Mouse (Mus musculus) heart, adult 18-20 months (tissue): ENCODE measurements at regions not wholly inside any gene's neighbourhood (a gene's known extent, or its start where the extent isn't known, plus 50 kb on each side); places are given as distances from the start of the nearest gene placed in this dataset.

Experiments
- DNase-seq, 2 experiments: peaks; one replicate each; pipeline ENCODE4 v3.0.0; 2021 to 2022; ENCODE audit warnings: mixed read lengths in 1 of 2

DNA sequence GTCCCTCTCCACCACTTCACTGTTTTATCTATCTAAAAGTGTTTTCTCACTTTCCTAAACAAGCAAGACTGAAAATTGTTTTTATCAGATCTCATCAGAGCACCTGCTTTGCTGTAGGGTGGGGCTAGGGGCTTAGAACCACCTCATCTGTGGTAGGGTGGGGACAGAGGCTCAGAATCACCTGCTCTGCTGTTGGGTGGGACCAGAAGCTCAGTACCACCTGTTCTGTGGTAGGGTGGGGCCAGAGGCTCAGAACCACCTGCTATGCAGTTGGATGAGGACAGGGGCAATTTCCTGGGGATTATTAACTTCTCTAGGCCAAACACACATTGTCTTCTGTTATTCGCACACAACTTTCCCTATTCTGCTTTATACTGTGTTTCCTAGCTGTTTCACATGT is 585.4 kb upstream of the Plxna2 start:
- DNase-seq: no peak

DNA sequence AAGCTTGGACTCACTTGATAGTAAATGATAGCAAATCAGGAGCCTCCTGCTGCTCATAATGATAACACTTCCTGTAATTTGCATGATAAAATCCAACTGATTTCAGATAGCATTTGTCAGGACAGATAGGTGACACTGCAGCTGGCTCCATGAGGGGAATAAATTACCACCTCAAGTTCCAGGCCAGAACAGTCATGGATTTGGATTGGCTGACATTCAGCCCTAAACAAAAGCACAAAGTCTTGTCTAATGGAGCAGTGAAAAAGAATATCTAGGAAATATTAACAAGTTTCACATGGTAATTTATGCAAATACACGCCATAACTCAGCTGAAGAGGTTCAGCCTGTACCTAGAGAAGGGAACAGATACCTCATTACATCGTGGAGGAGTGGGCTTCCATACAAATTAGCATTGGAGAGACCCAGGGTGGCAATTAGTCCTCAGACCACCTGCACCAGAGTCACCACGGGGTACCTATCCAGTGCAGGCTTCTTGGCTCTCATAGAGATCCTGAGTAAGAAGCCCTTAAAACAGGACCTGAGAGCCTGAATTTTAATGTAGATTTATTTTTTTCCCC is 587.3 kb upstream of the Plxna2 start:
- no peak for DNase-seq

DNA sequence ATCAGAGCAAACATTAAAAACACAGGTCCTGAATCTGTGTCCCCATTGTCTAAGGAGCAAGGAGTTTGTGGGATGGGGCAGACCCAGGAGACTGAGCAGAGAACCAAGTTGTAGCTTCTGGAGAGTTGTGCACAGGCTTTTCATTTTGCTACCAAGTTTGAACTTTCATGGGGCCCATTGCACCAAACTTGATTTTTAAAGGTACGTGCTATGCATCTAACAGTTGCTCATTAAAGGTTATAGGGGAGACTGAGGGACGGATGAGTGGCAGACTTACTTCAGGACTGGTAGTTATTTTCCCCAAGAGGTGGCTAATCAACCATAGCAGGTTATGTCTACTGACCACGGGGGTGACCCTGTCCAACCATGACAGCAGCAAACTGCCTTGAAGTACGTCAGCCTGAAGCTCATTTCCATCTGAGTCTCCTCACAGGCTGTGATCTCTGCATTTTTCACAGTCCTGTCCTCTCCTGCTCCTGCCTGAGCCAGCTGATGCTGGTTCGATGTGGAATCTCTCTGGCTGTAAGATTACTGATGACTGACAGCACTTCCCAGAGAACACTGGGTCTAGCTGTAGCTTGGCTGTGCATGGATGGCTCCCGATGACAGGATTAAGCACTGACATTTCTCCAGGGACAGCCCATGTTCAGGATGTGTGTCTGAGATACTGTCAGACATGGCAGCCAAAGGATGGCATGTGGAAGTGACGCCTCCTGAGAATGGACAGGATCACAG is 590.9 kb upstream of the Plxna2 start:
- DNase-seq: no peak

DNA sequence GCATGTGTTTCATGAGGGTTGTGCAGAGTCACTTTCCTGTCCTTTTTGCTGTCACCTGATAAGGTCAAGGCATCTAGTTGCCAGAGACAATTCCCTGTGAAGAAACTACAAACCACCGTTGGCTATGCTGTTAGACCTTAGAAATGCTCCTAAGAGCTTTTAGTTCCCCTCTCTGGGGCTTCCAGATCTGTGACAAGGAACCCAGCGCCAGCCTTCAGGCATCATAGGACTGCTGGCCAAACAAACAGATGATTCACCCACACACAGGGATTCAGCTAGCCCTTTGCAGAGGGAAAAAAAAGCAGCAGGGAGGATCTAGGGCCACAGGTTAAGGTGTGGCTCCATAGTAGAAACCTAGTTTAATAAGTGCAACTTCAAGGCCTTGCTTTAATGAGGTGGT is 591.8 kb upstream of the Plxna2 start:
- no peak for DNase-seq

DNA sequence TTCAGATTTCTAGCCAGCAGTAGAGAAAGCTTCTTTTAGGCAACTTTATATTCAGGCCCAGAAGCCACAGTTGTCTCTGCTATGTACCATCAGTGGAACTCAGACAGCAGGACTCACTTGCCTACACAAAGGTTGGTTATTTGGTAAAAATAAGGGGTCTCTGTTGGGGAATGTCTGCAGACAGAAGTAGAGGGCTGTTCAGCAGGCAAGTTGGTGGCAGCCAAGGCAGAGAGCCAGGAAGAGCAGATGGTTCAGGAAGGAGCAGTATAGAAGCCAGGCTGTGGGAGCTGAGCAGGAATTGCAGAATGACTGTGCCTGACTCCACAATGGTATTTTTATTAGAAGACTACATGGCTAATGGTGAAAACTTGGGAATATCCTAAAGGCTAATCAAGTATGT is 598.7 kb upstream of the Plxna2 start:
- DNase-seq: no peak

DNA sequence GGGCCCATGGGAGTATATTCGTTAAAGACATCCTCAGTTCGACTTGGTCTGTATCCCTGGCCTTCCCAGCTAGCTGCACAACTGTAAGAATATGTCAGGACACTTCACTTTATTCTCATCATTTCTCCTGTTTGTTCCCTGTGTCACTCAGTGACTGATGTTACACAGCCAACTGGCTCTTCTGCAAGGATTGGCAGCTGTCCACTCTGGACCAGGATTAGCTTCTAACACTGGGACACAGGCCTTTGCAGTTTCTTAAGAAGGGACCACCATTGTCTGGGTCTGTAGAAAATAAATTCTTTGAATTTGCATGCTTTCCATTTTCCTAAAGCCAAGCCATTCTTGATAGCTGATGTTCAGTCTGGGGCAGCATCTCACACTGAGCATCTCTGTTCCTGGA is 622.1 kb upstream of the Camk1g start:
- DNase-seq: no peak

DNA sequence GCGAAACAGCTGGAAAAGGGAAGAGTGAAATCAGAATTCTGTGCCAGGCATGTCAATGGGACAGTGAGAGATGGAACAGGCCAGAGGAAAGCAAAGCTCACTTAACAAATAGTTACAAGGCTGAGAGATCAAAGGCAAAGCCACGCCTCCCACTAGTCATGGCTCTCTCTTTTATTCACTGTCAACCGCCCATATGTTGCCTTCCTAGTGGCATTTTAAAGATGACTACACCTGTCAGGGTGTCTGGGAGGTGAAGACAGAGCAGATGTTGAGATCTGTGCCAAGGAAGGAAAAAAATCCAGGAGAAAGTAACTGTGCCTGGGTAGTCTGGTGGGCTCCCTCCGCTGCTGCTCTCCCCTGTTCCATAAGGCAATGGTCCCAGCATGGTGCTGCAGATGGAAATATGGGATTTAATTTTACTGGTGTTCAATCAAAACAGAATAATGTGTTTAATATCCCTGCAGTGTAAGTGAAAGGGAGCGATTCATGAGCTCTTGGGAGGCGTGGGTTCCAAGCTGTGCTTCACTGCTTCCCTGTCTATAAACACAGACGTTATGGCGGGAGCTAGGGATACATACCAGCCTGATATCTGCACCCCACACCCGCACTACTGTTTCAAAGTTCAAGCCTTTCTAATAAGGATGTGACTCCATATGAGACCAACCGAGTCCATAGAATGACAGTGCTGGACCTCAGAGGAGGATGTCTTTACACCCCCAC is 620.0 kb upstream of the Camk1g start:
- no peak for DNase-seq

DNA sequence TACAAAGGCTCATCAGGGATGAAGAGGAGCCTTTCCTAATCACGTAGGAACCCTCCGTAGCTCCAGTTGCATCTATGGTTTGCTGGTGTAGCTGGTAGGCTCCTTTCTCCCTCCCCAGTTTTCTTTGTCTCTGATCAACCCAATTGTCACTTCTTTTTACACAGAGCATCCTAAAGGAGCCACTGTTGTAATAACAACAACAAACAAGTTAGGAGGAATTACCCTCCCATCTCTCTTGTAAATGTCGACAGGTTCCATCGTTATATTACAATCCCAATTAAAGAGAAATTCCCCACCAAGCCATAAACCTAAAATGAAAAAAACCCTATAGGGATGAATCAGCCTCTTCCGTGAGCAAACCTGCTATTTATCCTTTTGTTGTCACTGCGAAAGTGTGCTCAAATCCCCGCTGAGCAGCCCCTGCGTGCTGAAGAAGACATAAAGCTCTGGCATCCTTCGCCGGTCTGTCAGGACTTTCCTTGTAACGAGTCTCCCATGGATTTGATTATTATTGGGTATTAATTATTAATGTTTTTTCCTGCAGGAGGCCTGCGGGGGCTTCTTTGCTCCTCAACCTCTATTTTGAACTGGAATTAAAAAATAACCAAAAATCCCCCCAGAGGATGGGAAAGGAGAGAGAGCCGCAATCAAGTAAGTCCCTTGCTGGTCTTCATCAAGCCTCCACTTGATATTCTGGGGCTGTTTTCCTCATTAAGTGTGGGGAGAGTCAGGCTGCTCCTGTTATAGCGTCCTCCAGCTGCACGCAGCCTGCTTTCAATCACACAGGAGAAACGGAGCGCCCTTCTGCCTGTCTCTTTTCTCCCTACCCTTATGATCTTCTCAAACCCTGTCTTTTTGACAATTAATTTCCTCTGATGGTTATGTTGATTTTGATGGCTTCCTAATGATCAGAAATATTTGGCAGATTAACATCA is 619.1 kb upstream of the Camk1g start:
- no peak for DNase-seq

DNA sequence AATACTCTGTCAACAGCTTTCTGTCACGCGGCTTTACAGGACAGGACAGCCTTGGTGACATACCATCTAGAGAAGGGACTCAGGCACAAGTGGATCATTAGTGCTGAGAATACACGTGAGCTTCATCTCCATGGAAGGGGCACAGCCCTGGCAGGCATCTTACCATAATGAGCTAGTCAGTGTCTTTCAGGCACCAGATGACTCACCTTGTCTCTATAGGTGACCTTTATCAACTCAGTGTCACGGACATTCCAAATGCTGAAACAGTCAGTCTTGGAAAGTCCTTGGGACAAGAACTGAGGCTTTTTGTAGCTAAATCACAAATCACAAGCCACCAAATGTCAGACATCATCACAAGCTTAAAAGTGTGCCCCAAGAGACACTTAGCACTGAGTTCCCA is 610.5 kb upstream of the Camk1g start:
- DNase-seq: no peak

DNA sequence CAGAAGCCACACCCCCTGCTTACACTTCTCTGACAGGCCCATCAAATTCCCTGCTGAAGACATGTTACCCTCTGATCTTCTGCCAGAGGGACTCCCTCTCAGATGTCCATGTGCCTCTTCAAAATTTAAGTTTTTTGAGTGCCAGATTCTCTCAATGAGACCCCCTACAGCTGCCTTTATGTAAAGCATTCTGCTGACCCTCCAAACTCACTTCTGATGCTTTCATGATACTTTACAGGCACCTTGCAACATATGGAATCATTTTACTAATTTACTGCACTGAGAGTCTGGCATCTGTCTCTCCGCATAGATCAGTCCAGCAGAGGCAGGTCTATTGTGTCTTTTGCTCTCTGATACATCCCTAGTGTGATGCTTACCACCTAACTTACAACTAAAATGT is 601.4 kb upstream of the Camk1g start:
- no peak for DNase-seq

DNA sequence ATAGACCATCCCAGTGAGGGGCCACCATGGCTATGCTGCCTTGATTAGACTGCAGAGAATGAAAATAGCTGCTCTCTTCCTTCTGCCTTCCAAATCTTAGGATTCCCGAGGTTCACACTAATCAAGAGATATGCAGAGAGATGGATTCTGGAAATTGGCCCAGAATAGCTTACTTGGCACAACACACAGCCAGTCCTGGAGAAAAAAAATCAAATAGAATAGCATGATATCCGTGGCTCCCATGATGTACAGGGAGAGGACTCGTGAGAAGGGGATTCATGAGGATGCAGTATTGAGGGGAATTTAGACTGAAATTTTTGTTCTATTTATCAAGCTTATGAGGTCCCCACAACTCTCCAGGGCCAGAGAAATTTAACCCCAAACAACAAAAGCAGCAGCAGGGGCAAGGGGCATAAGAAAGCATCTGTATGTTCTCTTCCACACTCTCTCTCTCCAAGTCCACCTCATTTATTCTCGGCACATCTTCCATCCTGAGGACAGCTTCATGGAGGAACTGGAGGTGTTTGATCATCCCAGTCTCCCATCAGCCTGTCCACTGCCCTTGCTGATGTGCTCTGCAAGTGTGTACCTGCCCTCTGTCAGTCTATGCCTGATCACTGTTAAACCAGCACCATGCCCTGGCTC is 599.3 kb upstream of the Camk1g start:
- no peak for DNase-seq

DNA sequence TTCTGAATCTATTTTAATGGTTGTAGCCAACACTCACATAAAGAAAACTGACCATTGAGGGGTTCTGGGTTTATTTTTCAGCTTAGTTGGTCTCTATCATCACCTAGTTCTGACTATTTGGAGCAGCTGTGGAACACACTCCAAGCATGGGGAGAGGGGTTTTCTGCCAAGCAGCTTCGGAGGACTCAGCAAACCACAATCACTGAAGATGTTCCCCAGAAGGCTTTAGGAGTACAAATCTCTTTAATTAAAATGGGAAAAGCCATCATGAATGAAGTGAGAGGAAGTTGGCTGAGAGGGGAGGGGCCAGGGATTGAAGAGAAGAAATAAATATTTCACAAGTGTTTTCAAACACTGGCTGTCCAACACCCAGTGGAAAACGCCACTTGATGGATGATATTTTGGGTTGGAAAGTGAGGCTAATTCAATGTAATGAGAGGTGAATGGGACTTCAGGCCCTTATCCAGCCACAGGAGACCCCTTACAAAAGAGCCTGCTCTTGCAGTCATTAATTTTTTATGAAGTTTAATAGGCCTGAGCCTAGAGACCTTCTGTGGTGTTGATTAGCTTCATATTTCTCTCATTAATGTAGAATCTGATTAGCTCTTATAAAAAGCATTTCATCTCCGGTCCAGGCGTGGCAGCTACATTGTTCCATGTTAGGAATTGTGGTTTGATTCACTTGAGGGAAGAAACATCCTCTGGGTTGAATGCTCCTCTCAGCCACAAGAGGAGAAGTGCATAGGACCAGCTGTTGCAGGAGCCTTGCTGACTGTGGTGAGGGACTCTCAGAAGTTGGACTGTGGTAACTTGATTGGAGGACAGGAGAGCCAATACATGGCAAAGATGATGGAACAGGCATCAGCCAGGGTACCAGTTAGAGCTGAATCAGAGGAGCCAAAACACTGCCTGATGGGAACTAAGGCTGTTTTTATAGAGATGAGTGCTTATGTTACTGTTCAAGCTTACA is 598.1 kb upstream of the Camk1g start:
- no peak for DNase-seq

DNA sequence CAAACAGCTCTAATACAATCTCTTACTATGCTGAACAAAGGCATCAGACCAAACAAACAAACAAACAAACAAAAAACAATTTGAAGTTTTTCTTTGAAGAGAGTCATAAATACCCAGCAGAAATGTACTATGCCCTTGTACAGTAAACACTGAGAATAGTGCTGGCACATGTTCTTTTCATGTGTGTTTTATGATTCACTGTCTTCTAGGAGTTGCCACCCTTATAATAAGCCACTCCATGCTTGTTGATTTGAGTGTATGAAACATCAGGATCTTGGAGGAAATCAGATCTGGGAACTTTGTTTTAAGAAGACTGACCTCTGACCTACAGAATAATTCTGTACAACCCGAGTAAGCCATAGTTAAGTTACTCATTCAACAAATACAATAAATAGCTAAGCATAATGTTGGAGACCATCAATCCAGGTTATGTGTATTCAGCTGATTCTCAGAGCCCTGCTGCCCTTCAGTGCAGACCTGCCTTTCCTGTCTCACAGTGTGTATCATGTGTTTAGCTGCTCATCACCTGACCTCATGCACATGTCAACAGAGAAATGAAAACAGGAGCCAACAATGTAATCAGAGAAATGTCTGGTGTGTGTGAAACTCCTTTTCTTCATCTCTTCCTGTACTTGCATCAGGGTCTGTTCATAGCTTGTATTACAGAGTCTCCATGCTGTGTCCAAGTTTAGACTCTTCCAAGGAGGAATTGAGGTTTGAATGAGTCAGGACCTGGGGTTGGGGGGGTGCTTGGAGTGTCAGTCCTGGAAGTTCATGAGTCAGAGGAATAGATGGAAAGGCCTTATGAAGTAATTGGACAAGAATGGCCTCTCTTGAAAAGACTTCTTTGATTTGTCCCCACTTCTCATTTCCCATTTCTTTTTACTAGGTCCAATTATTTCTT is 596.8 kb upstream of the Camk1g start:
- DNase-seq: no peak

DNA sequence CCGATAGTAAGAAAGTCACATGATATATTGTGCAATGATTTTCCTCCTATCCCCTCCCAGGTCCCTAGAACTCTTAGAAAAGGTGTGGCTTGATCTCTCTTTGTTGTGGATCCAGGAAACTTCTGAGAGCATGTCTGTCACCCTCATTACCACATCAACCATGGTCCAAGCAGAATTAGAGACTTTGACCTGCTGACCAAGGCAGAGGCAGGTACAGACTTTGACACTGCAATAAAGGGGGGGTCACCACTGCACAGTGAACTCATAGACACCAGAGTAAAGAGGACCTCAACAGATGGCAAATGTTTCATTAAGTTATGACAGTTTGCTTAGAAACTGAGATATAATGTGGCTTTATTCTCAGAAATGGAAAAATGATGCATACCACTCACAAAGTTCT is 595.2 kb upstream of the Camk1g start:
- DNase-seq: no peak

DNA sequence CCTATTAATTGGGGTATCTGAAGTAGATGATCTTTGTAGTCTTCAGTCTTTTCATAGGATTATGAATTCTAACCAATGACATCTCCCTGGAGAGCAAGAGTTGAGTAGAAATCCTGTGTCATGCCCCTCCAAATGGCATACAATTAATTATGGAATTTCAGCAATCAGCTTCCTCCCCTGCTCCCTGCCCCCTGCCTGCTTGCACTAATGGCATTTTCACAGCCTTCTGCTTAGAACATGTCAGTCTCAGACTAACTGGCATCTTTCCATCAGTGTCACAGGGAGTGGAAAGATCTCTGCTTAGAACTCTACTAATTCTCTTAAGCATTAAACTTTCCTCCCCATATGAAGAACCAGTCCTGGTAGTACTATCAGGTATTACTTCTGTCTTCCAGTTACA is 581.8 kb upstream of the Camk1g start:
- DNase-seq: no peak

DNA sequence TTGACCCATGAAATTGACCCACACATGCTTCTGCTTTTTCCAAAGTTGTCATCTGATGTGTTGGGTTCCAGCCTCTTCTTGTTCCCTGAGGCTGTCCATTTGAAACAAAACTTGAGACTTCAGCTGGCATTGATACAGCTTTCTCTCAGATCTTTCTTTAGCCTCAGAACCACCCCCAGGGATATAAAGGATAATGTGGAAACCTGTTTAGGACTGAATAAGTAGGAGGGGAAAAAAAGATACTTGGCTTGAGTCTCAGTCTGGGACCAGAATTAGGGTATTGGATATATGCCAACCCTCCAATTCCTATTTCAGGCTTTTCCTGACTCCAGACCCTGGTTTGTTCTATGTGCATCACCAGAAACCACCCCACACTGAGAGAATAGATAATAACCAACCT is 579.7 kb upstream of the Camk1g start:
- DNase-seq: no peak

DNA sequence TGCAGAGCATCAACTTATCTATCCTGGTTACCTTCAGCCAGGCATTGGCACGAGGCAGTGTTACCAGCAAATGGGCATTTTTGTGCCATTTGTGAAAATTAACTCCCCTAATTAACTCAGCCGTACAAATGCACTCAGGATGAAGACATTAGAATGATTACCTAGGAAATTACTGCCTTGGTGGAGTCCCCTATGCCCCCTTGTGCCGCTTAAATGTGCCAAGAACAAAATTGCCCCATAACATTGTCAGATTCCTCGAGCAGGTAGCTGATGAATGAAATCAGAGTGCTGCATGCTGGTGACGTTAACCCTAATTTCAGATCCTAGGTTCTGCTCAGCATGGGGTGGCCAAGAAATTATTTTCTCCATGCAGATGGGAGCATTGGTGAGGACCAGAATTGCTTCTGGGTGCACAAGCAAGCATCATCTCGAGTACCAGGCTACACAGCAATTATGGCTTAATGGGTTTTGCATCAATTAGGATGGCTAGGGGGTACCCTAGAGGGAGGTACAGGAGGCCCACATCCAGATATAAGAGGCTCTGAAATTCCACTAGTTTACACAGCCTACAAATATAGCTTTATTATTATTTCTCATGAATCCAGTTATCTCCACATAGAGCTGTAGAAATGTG is 577.0 kb upstream of the Camk1g start:
- no peak for DNase-seq

DNA sequence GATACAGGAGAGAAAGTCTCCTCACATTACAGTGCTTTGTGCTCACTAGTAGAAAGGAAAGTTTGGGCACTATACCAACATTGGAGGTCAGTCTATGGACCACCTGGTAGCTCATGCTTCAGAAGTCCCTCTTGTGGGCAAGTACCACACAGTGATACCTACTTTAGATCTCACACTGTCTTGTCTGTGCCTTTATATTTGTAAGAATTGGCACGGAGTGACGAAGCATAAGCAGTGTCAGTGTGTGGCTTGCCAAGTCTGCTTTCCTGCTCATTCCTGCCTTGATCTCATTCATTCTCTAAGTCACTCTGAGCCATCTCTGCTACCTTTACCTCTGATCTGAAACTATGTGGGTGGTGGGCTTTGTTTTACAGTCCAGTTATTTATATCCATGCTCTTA is 565.9 kb upstream of the Camk1g start:
- no peak for DNase-seq

DNA sequence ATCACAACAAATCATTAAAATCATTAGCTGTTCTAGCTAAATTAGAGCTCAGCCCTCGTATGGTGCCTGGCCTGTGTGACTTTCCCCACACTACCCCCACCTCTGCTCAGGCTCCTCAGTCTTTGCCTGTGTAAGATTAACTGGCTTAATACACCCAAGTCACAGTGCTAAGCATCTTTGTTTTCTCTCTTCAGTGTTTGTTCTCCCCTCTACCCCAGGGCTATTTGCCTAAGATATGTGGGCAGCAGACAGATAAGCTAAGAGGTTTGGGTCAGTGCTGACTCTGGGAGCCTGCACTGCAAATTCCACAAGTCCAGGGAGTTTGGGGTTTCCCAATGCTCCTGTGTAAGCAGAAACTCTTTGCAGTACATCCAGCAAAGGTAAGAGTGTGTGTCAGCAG is 564.2 kb upstream of the Camk1g start:
- no peak for DNase-seq
